Mouse (Mus musculus) heart, embryonic 10.5 days (tissue): ENCODE results near the gene Irf2bpl. TPM values are rescaled to one million over a fixed set of nuclear protein-coding genes. Genes with fewer than 3 reads are reported as not detected.

Experiments
- DNase-seq: peaks from one replicate; pipeline ENCODE4 v3.0.0-alpha.2; 2017; ENCODE audit warnings: low spot score
- H3K27ac ChIP-seq: fragments of 300-500 bp; sonication (generic); 2 replicates; pipeline ENCODE4 v1.5.1; 2016; ENCODE audit warnings: mild to moderate bottlenecking
- H3K27me3 ChIP-seq: fragments of 300-500 bp; sonication (generic); 2 replicates; pipeline ENCODE4 v1.6.1; 2016; ENCODE audit warnings: mild to moderate bottlenecking; ENCODE audit not compliant: poor library complexity, insufficient read depth, severe bottlenecking
- H3K36me3 ChIP-seq: fragments of 300-500 bp; sonication (generic); 2 replicates; pipeline ENCODE4 v1.6.1; 2016; ENCODE audit warnings: mild to moderate bottlenecking, moderate library complexity
- H3K4me1 ChIP-seq: fragments of 300-500 bp; sonication (generic); 2 replicates; pipeline ENCODE4 v1.6.1; 2016; ENCODE audit warnings: mild to moderate bottlenecking
- H3K4me3 ChIP-seq: fragments of 300-500 bp; sonication (generic); 2 replicates; pipeline ENCODE4 v1.5.1; 2016; ENCODE audit warnings: mild to moderate bottlenecking, moderate library complexity
- H3K9me3 ChIP-seq: fragments of 300-500 bp; sonication (generic); 2 replicates; pipeline ENCODE4 v1.6.1; 2016; ENCODE audit warnings: mild to moderate bottlenecking, moderate library complexity
- WGBS: fragments of 180-500 bp; shearing (Covaris S2); methylation state at CpG from one replicate; pipeline ENCODE4 v1.1.7; 2016; 5-methylcytosine and 5-hydroxymethylcytosine counted together
- polyA plus RNA-seq: library from polyadenylated mRNA; unstranded; fragments of >200 nt; fragmentation: Nextera tagmentation; extraction: Ambion mirVana; gene quantifications from 2 replicates; pipeline ENCODE4 v1.2.1, GENCODE M21; 2016

The Irf2bpl gene
- polyA plus RNA-seq, 1 experiment from 2014 or later = 28.7 TPM

DNA sequence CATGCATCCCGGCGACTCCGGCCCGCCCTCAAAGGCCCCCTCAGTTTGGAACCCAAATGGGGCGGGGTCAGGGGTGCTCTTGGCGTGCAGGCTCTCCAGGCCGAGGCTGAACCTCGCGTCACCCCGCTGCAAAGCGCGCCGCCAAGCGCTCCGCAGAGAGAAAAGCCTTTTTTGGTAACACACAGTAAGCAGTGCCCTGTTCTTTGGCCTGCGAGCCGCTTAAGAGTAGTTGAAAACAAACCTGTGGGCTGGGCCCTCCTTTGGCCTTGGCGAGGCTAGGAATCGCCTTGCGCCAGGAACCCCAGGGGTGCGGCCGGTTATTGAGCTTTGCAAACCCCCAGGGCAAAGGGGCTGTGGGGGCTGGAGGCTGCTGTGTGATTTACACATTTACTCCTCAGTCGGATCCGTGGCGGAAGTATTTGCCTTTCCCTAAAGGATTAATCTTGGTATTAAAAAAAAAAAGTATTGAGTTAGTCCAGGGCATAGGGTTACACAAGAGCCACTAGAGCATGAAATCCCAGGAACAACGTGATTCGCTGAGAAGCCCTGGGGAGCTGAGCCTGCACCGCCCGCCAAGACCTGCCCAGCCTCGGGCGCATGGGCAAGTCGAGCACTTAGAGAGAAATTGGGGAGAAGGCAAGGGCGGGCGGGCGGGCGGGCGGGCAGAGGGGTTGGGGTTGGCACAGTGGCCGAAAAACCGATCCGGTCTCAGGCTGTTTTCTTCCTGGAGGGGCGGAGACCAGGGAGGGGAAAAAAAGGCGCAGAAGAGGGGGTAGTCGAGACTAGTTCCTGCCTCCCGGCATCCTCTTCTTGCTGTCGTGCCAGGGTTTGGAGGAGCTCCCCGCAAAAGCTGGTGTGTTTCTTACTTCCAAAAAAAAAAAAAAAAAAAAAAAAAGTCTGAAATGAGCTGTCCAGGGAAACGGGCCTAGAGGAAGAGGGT lies 3.8 kb upstream of the Irf2bpl start:
- no peaks in the 10 kb centered on the region for H3K36me3 ChIP-seq
- H3K27ac ChIP-seq = peak overlapping the region; percentile 97
- H3K4me3 ChIP-seq = peak overlapping the region; percentile 56
- DNase-seq = peak; percentile 91
- WGBS = under 1% methylated on average over 45 of the region's 47 CpGs
- 0 out of 2 replicates have a peak, but pooled peaks cover under 1% of the 10 kb centered on the region for H3K27me3 ChIP-seq
- H3K4me1 ChIP-seq = peaks cover 91% of the 10 kb centered on the region
- H3K9me3 ChIP-seq = no peaks in the 10 kb centered on the region

DNA sequence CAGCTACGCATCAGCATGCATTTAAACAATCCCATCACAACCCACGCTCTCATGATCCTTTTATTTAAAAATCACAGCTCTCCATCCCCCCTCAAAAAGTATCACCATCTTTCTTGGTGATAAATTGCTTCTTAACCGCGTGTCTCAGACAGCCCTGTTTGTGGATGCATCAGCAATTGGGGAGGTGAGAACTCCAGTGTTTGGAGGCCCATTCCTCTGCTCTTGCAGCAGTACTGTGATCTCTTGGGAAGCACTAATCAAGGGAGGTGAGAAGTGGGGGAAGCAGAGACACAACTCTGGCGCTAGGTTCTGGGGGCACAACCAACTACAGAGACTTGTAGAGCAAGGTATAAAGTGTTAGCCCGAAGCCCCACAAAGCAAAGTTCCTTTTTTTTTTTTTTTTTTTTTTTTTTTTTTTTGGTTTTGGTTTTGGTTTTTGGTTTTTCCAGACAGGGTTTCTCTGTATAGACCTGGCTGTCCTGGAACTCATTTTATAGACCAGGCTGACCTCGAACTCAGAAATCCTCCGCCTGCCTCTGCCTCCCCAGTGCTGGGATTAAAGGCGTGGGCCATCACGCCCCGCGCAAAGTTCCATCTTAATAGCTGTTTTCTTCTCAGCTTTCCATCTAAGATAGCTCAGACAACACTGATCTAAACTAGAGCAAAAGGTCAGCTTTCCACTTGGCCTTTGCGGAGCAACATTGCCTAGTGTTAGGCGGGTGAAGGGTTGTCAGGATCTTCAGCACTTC lies 3.0 kb upstream of the Irf2bpl start:
- no peaks in the 10 kb centered on the region for H3K36me3 ChIP-seq
- H3K27me3 ChIP-seq = 0 out of 2 replicates have a peak, but pooled peaks cover 8% of the 10 kb centered on the region
- H3K4me3 ChIP-seq = peak overlapping the region; percentile 56
- peak overlapping the region; percentile 97 for H3K27ac ChIP-seq
- no peaks in the 10 kb centered on the region for H3K9me3 ChIP-seq
- DNase-seq = no peak
- peaks cover 91% of the 10 kb centered on the region for H3K4me1 ChIP-seq
- 31% methylated on average over 14 of the region's 14 CpGs for WGBS

DNA sequence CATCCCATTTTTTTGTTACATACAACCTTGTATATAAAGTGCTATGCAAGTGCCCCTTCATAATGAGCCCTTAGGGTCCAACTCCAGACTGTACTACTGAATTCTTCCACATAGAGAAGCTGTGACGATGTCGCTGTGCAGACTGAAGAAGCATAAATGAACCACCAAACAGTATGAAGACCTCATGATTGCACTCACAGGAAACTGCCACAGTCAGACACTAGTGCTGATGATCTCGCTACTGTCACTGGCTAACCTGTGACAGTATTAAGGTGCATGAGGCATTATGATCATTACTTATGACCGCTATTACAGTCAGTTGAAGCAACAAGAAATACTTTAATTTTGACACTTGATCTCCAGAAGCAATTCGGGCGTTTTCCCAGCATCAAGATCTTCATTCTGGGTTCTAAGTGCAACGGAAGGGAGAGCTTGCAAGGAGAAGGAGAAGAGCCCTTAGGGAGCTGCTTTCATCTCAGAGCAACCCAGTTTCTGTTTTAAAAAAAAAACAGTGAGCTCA lies 1.9 kb upstream of the Irf2bpl start:
- Histone ChIP-seq H3K4me1 (peaks cover 91% of the 10 kb centered on the region), H3K4me3 (no peak overlapping the region), H3K27ac (peak overlapping the region; percentile 97), H3K9me3 (no peaks in the 10 kb centered on the region), H3K36me3 (peaks cover 9% of the 10 kb centered on the region), H3K27me3 (0 out of 2 replicates have a peak, but pooled peaks cover 10% of the 10 kb centered on the region)
- 66% methylated on average over 7 of the region's 7 CpGs for WGBS
- no peak for DNase-seq

DNA sequence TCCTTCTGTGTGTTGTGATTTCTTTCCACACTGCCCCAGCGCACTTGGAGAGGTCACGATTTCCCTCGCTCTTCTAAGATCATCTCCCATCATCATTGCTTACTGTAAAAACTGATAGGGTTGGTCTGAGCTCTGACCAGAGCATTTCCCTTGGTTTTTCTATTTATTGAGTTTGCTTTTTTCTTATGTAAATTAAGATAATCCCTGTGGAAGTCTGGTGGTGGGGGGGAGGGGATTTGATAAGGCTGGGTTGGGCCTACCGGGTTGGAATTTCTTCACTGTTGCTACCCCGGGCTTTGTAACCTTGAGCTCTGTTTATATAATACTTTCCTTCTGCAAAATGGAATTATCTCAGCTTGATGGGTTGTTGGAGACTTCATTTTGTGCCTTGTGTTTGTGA lies 1.1 kb upstream of the Irf2bpl start:
- 19% methylated on average over 5 of the region's 5 CpGs for WGBS
- H3K27me3 ChIP-seq = 0 out of 2 replicates have a peak, but pooled peaks cover 10% of the 10 kb centered on the region
- H3K4me1 ChIP-seq = peaks cover 83% of the 10 kb centered on the region
- H3K4me3 ChIP-seq = peak overlapping the region; percentile 94; the same call in 1 of the 2 replicates
- peaks cover 9% of the 10 kb centered on the region for H3K36me3 ChIP-seq
- H3K27ac ChIP-seq = peak overlapping the region; percentile 97
- H3K9me3 ChIP-seq = no peaks in the 10 kb centered on the region
- no peak for DNase-seq

DNA sequence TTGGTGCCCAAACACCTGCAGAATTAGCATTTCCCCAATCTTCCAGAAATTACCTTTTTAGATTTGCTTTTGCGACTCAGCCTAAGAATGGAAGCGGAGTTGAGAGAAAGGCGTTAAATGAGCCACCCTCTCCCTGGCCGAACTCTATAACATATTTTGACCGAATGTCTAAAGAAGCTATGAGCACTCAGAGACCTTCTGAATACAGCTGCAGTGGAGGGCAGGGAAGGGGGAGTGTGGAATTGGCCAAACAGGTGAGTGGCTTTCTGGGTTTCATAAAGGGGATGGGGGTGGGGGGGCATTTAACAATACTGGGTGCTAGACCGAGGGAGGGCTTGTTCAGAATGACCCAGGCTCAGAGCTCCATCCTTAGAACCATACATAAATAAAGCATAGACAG lies 738 bp upstream of the Irf2bpl start:
- Histone ChIP-seq H3K4me3 (peak overlapping the region; percentile 94), H3K36me3 (peaks cover 9% of the 10 kb centered on the region), H3K27ac (peak overlapping the region; percentile 97), H3K27me3 (0 out of 2 replicates have a peak, but pooled peaks cover 10% of the 10 kb centered on the region), H3K4me1 (peaks cover 79% of the 10 kb centered on the region), H3K9me3 (no peaks in the 10 kb centered on the region)
- WGBS = 12% methylated on average over 6 of the region's 6 CpGs
- no peak for DNase-seq

DNA sequence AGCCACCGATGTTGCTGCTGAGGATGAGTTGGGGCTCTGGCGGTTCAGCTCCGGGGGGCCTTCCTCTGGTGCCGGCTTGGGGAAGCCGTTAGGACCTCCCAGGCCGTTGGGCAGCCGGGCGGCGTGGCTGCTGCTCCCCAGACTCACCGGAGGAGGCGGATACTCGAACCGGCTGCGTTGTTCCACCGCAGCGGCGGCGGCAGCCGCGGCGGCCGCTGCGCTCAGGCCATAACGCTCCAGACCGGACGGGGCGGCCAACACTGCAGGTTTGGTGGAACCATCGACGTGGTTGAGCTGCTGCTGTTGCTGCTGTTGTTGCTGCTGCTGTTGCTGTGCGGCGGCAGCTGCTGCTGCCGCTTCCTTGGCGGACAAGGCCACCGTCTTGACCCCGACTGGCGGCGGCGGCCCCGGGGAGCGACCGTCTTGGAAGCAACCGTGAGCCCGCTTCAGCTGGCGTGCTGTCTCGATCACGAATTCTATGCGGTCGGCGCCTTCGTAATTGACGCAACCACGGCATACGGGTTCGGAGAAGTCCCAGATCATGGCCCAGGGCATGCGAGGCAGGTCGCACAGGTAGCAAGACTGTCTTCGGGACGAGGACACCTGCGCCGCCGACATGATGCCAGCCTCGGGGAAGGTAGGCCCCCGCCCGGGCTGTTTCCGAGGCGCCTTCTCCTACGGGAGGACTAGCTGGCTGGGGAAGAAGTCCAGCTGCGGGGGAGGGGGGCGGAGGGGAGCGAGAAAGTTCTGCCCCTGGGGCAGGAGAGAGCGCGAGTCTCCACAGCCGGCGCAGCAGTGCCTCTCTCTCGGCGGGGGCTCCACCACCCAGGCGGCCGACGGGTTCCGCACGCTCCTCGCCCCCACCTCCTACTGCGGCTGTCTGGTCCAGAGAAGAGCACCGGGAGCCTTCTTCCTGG lies 1.1 kb downstream of the Irf2bpl start:
- no peaks in the 10 kb centered on the region for H3K9me3 ChIP-seq
- H3K27me3 ChIP-seq = 0 out of 2 replicates have a peak, but pooled peaks cover 10% of the 10 kb centered on the region
- H3K27ac ChIP-seq = peak overlapping the region; percentile 97
- peaks cover 9% of the 10 kb centered on the region for H3K36me3 ChIP-seq
- peak overlapping the region; percentile 94 for H3K4me3 ChIP-seq
- WGBS = under 1% methylated on average over 82 of the region's 84 CpGs
- no peak for DNase-seq
- H3K4me1 ChIP-seq = peaks cover 78% of the 10 kb centered on the region

DNA sequence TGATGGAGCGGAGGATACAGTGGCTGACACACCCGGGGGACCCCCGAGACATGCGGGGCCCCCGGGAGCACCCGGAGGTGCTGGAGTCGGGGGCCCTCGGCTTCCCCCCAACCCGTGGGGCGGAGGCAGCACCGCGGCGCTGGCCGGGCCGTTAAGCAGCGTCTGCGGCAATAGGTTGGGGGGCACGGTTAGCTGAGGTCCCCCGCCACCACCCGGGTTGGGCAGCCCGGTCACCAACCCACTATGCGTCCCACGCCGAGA lies 1.6 kb downstream of the Irf2bpl start:
- peak overlapping the region; percentile 94 for H3K4me3 ChIP-seq
- peaks cover 9% of the 10 kb centered on the region for H3K36me3 ChIP-seq
- H3K27me3 ChIP-seq = 0 out of 2 replicates have a peak, but pooled peaks cover 10% of the 10 kb centered on the region
- WGBS = under 1% methylated on average over 24 of the region's 24 CpGs
- no peaks in the 10 kb centered on the region for H3K9me3 ChIP-seq
- no peak for DNase-seq
- peak overlapping the region; percentile 97 for H3K27ac ChIP-seq
- H3K4me1 ChIP-seq = peaks cover 78% of the 10 kb centered on the region

DNA sequence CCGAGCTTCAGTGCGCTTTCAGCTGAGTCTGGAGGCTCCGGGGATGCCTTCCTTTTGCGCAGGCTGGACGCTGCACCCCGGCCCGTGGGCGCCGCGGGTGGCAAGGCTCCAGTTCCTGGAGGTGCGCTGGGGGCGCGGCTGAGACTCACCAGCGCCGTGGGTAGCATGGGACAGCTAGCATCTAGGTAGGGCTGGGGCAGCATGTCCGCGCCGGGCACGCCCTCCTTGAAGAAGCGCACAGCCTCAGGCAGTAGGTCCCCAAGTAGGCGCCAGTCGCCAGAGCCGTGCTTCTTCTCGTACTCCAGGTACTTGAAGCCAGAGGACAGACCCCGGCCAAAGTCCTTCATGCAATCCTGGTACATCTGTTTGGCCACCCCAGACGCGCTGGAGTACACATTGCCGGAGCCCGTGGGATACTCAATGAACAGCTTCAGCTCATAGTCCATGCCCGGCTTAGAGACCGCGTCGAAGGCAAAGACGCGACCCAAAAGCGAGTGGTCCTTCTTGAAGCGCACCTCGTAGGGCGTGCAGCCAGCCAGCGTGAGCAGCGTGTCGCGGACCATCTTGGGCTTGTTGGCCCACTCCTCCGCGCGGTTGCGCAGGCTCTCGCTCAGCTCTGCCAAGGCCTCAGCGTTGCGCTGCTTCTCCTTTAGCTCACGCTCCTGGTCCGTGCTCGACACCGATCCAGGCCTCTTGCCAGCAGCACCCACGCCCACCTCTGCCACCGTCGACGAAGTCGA lies 2.1 kb downstream of the Irf2bpl start:
- Histone ChIP-seq H3K9me3 (no peaks in the 10 kb centered on the region), H3K4me3 (peak overlapping the region; percentile 94), H3K36me3 (peaks cover 9% of the 10 kb centered on the region), H3K27me3 (0 out of 2 replicates have a peak, but pooled peaks cover 10% of the 10 kb centered on the region), H3K4me1 (peaks cover 76% of the 10 kb centered on the region), H3K27ac (peak overlapping the region; percentile 97)
- DNase-seq = no peak
- WGBS = under 1% methylated on average over 59 of the region's 59 CpGs

DNA sequence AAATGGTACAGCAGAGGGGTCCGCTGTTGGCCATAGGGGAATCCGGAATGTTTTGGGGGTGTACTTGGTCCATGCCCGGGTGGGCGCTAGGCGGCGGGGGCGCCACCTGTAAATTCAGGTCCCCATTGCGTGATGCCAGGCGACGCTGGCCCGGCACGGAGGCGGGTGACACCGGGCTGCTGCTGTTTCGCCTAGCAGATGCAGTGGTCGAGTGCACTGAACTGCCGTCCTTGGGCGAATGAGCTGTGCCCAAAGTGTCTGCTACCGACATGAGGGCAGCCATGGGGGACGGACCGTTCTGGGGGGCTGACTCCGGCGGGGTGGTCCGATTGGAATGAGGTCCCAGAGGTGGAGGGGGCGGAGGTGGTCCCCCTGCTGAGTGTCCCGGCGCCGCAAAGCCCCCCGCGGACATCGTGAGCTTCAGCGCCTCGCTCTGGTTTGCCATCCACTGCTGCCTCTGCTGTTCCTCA lies 2.8 kb downstream of the Irf2bpl start:
- Histone ChIP-seq H3K9me3 (no peaks in the 10 kb centered on the region), H3K27ac (peak overlapping the region; percentile 97), H3K4me1 (peaks cover 70% of the 10 kb centered on the region), H3K27me3 (0 out of 2 replicates have a peak, but pooled peaks cover 10% of the 10 kb centered on the region), H3K36me3 (peaks cover 9% of the 10 kb centered on the region), H3K4me3 (peak overlapping the region; percentile 94)
- WGBS = 5% methylated on average over 33 of the region's 33 CpGs
- DNase-seq = no peak

DNA sequence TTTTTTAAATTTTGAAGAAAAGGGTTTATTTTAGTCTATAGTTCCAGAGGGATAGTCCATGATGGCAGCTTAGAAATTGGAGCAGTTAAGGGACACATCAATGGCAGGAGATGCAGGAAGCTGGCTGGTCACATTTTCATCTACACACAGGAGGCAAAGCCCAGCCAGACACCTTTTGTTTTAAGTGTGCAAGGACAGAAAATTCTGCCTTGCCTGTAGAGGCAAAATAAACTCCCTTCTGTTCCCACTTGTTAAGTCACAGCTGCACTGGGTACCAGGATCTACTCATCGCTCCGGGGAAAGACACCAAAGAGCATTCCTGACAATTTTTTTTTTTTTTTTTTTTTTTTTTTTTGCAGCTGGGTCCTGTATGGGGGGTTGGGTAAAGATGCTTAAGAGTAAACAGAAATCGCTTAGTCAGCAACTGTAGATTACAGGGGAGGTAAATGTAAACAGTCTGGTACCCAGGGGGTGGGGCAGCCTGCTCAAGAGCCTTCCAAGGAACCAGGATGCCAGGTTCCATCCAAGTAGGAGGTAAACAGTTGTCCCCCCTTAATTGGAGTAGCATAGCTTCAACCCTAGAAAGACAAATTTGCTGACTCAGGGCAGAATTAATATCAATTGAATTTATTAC lies 4.4 kb downstream of the Irf2bpl start:
- Histone ChIP-seq H3K27me3 (0 out of 2 replicates have a peak, but pooled peaks cover 10% of the 10 kb centered on the region), H3K27ac (no peak overlapping the region), H3K9me3 (no peaks in the 10 kb centered on the region), H3K4me3 (no peak overlapping the region), H3K4me1 (peaks cover 54% of the 10 kb centered on the region), H3K36me3 (peaks cover 9% of the 10 kb centered on the region)
- DNase-seq = no peak
- 52% methylated on average over 3 of the region's 3 CpGs for WGBS

DNA sequence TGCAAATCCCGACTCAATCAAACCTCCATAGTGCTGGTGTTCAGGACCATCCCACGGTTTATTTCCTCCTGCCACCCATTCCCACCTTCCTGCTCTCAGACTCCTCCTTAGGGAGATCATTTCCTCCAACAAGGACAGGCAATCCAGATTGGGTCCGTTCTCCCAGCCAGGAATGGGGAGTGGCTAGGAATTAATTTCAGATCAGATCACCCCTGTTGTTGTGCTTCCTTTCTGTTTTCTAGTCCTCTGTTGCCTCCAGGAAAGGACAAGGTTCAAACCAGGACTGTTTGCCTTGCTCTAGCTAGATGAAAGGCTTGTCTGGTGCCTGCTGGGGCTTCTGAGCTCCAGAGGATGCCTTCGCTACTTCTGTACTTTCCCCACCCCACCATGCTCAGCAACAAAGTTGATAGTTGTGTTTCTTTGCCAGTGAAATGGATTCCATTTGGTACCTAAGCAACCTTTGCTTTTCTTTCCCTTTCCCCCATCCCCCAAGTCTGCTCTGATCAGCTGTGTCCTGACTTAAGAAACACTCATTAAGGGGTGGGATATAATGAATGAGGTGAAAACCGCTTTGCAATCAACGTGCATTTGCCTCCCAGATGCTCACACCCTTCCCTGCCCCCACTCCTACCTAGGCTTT lies 5.0 kb downstream of the Irf2bpl start:
- Histone ChIP-seq H3K4me1 (peaks cover 48% of the 10 kb centered on the region), H3K36me3 (peaks cover 9% of the 10 kb centered on the region), H3K27me3 (0 out of 2 replicates have a peak, but pooled peaks cover 10% of the 10 kb centered on the region), H3K27ac (peak overlapping the region; percentile 23), H3K4me3 (no peak overlapping the region), H3K9me3 (no peaks in the 10 kb centered on the region)
- WGBS = 44% methylated on average over 6 of the region's 6 CpGs
- DNase-seq = no peak
